Comparison of ENCODE assay signal across 7 mouse cellular contexts in genomic region chr5:5693541-5693955, GRCm38 (mm10). TPM values are rescaled to one million over a fixed set of nuclear protein-coding genes. Genes with fewer than 3 reads are reported as not detected.
DNase-seq lines count a peak whose midpoint lies in the region; ATAC-seq and TF ChIP-seq lines count a peak whose summit lies in the region.

No protein-coding gene starts in this region.

- peak; percentile 10 for DNase-seq in lung, adult 2 months
- DNase-seq in lung, postnatal 25 days (ENCODE audit: low spot score): no peak
- DNase-seq in lung, postnatal 14 days: peak; percentile 7
- no peak for DNase-seq in spleen, postnatal 10 days (ENCODE audit: low spot score in 2 of 2)
- no peak for DNase-seq in urinary bladder, postnatal 36 days (ENCODE audit: low spot score in 2 of 2)

- peaks cover 3% of the 10 kb centered on the region; the same call in 1 of the 2 replicates for H3K4me1 ChIP-seq in lung, adult 2 months (ENCODE audit: control insufficient read depth, insufficient read depth, low read length)
- H3K4me1 ChIP-seq in cortical plate, adult 2 months (ENCODE audit: control insufficient read depth, insufficient read depth, low read length): no peaks in the 10 kb centered on the region
- no peaks in the 10 kb centered on the region for H3K4me1 ChIP-seq in heart, embryonic 16.5 days (ENCODE audit: control insufficient read depth, insufficient read depth, low read length)

- H3K9me3 ChIP-seq in heart, embryonic 16.5 days (replicated peaks; ENCODE audit: control insufficient read depth, low read length): no peaks in the 10 kb centered on the region

- no peaks in the 10 kb centered on the region for H3K36me3 ChIP-seq in heart, embryonic 16.5 days (ENCODE audit: control insufficient read depth, insufficient read depth)

- TF ChIP-seq CTCF in lung, adult 2 months (IDR thresholded peaks at IDR 0.05; ENCODE audit: insufficient read depth, low read length): no peak
- TF ChIP-seq CTCF in cortical plate, adult 2 months (IDR thresholded peaks at IDR 0.05; ENCODE audit: extremely low read depth, insufficient read depth, low read length): no peak

- peak overlapping the region; percentile 93 for H3K4me2 ChIP-seq in heart, embryonic 16.5 days (ENCODE audit: low read depth, low read length)

- peak overlapping the region; percentile 85 for H3K9ac ChIP-seq in heart, embryonic 16.5 days (ENCODE audit: low read length)

- WGBS in lung, adult 2 months: under 1% methylated on average over 29 of the region's 29 CpGs
- WGBS in heart, embryonic 16.5 days: under 1% methylated on average over 29 of the region's 29 CpGs

- TF ChIP-seq POLR2A in lung, adult 2 months (IDR thresholded peaks at IDR 0.05; ENCODE audit: borderline replicate concordance, extremely low read depth, low read depth, low read length): no peak
- no peak for TF ChIP-seq POLR2A in cortical plate, adult 2 months (IDR thresholded peaks at IDR 0.05; ENCODE audit: extremely low read depth, insufficient read depth, low read length)

- H3K27me3 ChIP-seq in heart, embryonic 16.5 days (ENCODE audit: control insufficient read depth, insufficient read depth, low read length): no peaks in the 10 kb centered on the region; the same call in 1 of the 2 replicates

- H3K4me3 ChIP-seq in lung, adult 2 months (replicated peaks; ENCODE audit: extremely low read depth, low read depth, low read length): peak overlapping the region; percentile 69
- peak overlapping the region; percentile 46 for H3K4me3 ChIP-seq in cortical plate, adult 2 months (ENCODE audit: insufficient read depth, low read length)
- peak overlapping the region; percentile 85 for H3K4me3 ChIP-seq in heart, embryonic 16.5 days (ENCODE audit: low read length)

- ATAC-seq in heart, embryonic 16.5 days (replicated peaks; ENCODE audit: extremely low read depth, insufficient read depth, low FRiP score): peak; percentile 49

- no peak overlapping the region for H3K27ac ChIP-seq in cortical plate, adult 2 months (ENCODE audit: insufficient read depth, low read length)
- no peak overlapping the region for H3K27ac ChIP-seq in heart, embryonic 16.5 days (ENCODE audit: low read length)

RNA-seq across cellular contexts. Expression of gene Steap2, which starts 0.8 kb away (rescaled TPM):
- 5.1 and 5.7 TPM in 2 replicates for polyA plus RNA-seq in lung, adult 2 months (2012; rRNA removed)
- polyA plus RNA-seq in cortical plate, adult 2 months (2012; rRNA removed): 4.8 and 5.0 TPM in 2 replicates
- polyA plus RNA-seq in heart, embryonic 16.5 days (2015; fragmentation: Nextera tagmentation; extraction: Ambion mirVana): 2.1 and 2.3 TPM in 2 replicates

RNA-seq across cellular contexts. Expression of gene Cfap69, which starts 29.5 kb away (rescaled TPM):
- polyA plus RNA-seq in lung, adult 2 months (2012; rRNA removed): 10.3 and 11.7 TPM in 2 replicates
- 15.6 and 16.8 TPM in 2 replicates for polyA plus RNA-seq in cortical plate, adult 2 months (2012; rRNA removed)
- 1.6 and 2.0 TPM in 2 replicates for polyA plus RNA-seq in heart, embryonic 16.5 days (2015; fragmentation: Nextera tagmentation; extraction: Ambion mirVana)

RNA-seq across cellular contexts. Expression of gene Steap1, which starts 55.6 kb away (rescaled TPM):
- 0.42 and 0.98 TPM in 2 replicates for polyA plus RNA-seq in lung, adult 2 months (2012; rRNA removed)
- 0.26 and 0.31 TPM in 2 replicates for polyA plus RNA-seq in cortical plate, adult 2 months (2012; rRNA removed)
- polyA plus RNA-seq in heart, embryonic 16.5 days (2015; fragmentation: Nextera tagmentation; extraction: Ambion mirVana): 1.7 and 1.8 TPM in 2 replicates

Comparison
In these comparisons a context has a peak if more than half of its experiments do, and no peak if none do; other contexts are left out.
1. DNase-seq: peak in lung, adult 2 months (single experiment) and lung, postnatal 14 days (single experiment); none in lung, postnatal 25 days (single experiment), spleen, postnatal 10 days (0 of 2) and urinary bladder, postnatal 36 days (0 of 2).
2. Peak in every context shown above with its lines, with median percentiles within 50 percentile points of each other: H3K4me3 ChIP-seq.